Mouse (Mus musculus): ENCODE results near the gene 1700067P10Rik. TPM values are rescaled to one million over a fixed set of nuclear protein-coding genes. Genes with fewer than 3 reads are reported as not detected.
A peak's percentile ranks its signal among the peaks of the same experiment; 100 is the strongest.

Gene 1700067P10Rik
- not detected in 2 replicates for polyA plus RNA-seq (2015; fragmentation: Nextera tagmentation; extraction: Ambion mirVana)

DNA sequence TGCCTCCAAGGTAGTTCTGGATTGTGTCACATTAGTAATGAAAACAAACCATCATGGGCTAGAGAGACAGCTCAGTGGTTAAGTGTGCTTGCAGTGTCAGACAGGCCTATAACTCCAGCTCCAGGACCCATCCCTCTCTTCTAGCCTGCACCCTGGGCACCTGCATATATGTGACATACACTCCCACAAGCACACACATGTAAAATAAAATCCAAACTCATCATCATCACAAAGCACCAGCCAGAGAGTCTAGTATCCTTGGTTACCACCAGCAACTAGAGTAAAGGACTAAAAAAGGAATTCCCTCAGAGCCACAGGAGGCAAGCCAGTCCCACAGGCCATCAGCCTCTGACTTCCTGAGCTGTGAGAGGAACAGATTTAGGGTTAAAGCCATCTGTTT is at the start of gene 1700067P10Rik:
TSS of gene 1700067P10Rik (plus strand) at position 301 of the 400 bp plus-strand sequence.
- no peak within 1 kb of the TSS for H3K4me2 ChIP-seq
- no peaks in the 10 kb centered on the region for H3K36me3 ChIP-seq
- ATAC-seq (ENCODE audit: low FRiP score, low read depth) = no peak
- H3K27ac ChIP-seq (replicated peaks) = no peak within 1 kb of the TSS
- no peak within 1 kb of the TSS for H3K4me3 ChIP-seq
- H3K9ac ChIP-seq = no peak within 1 kb of the TSS
- H3K27me3 ChIP-seq = peaks cover 6% of the 10 kb centered on the region
- no peaks in the 10 kb centered on the region; the same call in 1 of the 2 replicates for H3K4me1 ChIP-seq (replicated peaks)
- H3K9me3 ChIP-seq = no peaks in the 10 kb centered on the region

DNA sequence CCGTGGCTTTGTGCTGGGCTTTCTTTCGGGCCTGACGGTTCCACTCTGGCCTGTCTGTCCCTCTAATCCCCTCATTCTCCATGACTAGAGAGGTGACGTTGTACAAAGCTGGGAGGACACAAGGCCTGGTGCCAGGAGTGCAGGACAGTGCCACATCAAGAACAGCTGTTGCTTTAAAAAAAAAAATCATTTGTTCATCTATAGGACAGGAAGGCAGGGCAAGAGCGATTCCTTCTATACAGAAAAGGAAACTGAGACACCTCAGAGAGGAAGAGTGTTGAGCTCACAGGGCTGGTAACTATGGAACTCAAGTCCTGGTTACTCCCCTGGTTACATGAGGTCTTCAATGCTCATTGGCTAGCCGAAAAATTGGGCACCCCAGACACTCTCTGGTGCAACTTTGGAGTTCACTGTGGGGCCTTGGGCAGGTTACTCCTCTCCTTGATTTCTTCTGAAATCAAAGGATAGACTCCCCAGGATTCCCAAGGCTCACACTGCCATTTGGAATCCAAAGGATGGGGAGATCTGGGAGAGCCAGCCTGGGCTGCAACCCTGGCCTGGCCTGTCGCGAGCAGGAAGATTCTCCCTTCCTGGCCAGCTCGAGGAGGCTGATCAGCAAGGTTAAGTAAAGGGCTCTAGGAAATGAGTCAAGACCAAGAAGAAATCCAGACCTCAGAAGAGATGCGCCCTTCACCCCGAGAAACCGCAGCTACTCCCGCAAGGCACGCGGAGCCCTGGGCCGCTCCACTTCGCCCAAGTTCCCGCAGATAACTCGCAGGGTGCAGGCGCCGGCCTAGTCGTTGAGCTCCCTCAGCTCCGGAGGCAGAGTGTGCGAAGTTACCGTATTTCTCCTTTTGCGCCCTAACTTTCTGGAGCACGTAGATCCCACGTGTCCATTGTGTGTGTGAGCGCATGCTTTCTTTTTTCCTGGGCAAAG is 47.5 kb upstream of the 1700067P10Rik start:
- WGBS = 9% methylated on average over 29 of the region's 29 CpGs
- peak; percentile 81 for ATAC-seq (ENCODE audit: low FRiP score, low read depth)
- peaks cover 19% of the 10 kb centered on the region for H3K4me1 ChIP-seq (replicated peaks)

DNA sequence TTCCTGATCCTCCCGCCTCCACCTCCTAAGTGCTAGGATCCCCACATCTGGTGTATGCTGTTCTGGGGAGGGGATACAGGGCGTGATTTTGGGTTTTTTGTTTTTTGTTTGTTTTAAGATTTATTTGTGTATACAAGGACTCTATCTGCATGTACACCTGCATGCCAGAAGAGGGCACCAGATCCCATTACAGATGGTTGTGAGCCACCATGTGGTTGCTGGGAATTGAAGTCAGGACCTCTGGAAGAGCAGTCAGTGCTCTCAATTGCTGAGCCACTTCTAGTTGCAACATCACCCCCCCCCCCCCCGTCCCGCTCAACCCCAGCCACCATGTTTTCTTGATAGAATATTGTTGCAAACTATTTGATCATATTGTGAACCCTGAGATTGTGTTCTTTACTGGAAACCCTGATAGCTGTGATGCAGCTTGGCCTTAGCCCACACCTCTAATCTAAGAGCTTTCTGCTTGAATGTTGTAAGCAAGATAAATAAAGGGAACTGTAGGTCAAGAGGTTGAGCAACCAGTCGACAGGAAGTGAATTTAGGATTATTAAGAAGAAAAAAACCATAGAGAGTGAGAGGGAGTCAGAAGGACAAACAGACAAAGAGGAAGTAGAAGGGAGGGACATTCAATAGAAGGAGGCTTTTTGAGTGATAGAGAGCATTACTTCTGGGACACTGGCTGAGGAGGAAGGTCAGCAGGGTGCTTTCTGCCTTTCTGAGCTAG is 45.8 kb upstream of the 1700067P10Rik start:
- H3K9ac ChIP-seq = no peak overlapping the region
- peaks cover 13% of the 10 kb centered on the region for H3K27me3 ChIP-seq
- H3K9me3 ChIP-seq = no peaks in the 10 kb centered on the region
- 79% methylated on average over 5 of the region's 5 CpGs for WGBS
- H3K36me3 ChIP-seq = no peaks in the 10 kb centered on the region
- H3K4me1 ChIP-seq (replicated peaks) = peaks cover 19% of the 10 kb centered on the region
- H3K27ac ChIP-seq (replicated peaks) = no peak overlapping the region
- H3K4me3 ChIP-seq = no peak overlapping the region
- H3K4me2 ChIP-seq = no peak overlapping the region
- ATAC-seq (ENCODE audit: low FRiP score, low read depth) = no peak

More for the DNA sequence above, 47.5 kb upstream of the 1700067P10Rik start:
- Histone ChIP-seq H3K27ac (replicated peaks) (peak overlapping the region; percentile 34), H3K36me3 (no peaks in the 10 kb centered on the region), H3K4me2 (peak overlapping the region; percentile 45), H3K4me3 (peak overlapping the region; percentile 12; the same call in 1 of the 2 replicates), H3K9ac (no peak overlapping the region), H3K27me3 (peaks cover 20% of the 10 kb centered on the region), H3K9me3 (no peaks in the 10 kb centered on the region)

DNA sequence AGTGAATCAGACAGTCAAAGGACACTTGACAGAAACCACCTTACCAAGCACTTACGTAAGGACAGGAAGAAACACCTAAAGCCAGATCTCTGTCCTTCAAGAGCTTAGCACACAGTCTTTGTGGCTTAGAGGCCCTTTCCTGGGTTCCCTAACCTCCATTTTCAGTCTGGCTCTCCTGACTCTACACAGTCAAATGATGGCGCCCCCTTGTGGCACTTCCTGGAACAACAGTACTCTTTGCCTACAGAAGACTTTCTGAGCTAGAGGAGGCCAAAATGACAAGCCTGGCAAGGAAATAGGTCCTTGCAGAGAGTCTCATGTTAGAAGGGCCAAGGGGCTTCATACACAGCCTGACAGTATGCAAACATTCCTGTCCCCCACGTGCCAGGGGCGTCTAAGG is 43.5 kb upstream of the 1700067P10Rik start:
- Histone ChIP-seq H3K4me2 (no peak overlapping the region), H3K27me3 (peaks cover 5% of the 10 kb centered on the region; the same call in 1 of the 2 replicates), H3K9ac (no peak overlapping the region), H3K4me3 (no peak overlapping the region), H3K36me3 (no peaks in the 10 kb centered on the region), H3K9me3 (no peaks in the 10 kb centered on the region), H3K4me1 (replicated peaks) (peaks cover 12% of the 10 kb centered on the region), H3K27ac (replicated peaks) (no peak overlapping the region)
- ATAC-seq (ENCODE audit: low FRiP score, low read depth) = no peak
- 38% methylated on average over 4 of the region's 4 CpGs for WGBS

DNA sequence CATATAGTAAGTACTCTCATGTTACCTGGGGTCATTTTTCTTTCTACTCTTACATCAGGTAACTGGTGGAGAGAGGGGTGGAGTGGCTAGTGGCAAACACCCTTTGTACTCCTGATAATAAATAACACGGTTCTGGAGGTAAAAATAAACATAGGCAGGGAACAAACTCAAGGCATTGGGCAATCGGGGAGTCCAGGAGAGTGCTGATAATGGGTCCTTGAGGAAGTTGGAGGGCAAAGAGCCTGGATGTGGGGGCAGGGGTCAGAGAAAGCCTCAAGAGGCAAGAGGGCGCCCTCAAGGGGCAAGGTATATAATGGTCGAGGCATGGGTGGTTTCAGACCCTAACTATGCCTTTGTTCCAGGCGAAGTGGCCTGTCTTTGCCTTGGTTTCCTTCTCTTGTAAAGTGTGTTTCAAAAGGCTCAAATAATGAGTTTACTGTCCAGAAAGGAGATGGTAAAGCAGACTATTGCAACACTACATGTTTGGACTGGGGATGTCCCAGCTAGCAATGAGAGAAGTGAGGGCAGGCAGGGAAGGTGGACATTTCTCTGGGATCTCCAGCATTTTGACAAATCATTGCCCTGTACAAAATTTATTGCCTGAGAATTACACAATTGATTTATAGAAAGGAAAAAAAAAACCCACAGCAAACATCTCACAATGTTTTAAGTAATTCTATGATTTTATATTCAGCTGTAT is 37.3 kb upstream of the 1700067P10Rik start:
- Histone ChIP-seq H3K27ac (replicated peaks) (no peak overlapping the region), H3K9ac (no peak overlapping the region), H3K9me3 (no peaks in the 10 kb centered on the region), H3K36me3 (no peaks in the 10 kb centered on the region), H3K27me3 (0 out of 2 replicates have a peak, but pooled peaks cover 11% of the 10 kb centered on the region), H3K4me3 (no peak overlapping the region), H3K4me1 (replicated peaks) (peaks cover 8% of the 10 kb centered on the region), H3K4me2 (no peak overlapping the region)
- no peak for ATAC-seq (ENCODE audit: low FRiP score, low read depth)
- WGBS = 79% methylated on average over 5 of the region's 5 CpGs

DNA sequence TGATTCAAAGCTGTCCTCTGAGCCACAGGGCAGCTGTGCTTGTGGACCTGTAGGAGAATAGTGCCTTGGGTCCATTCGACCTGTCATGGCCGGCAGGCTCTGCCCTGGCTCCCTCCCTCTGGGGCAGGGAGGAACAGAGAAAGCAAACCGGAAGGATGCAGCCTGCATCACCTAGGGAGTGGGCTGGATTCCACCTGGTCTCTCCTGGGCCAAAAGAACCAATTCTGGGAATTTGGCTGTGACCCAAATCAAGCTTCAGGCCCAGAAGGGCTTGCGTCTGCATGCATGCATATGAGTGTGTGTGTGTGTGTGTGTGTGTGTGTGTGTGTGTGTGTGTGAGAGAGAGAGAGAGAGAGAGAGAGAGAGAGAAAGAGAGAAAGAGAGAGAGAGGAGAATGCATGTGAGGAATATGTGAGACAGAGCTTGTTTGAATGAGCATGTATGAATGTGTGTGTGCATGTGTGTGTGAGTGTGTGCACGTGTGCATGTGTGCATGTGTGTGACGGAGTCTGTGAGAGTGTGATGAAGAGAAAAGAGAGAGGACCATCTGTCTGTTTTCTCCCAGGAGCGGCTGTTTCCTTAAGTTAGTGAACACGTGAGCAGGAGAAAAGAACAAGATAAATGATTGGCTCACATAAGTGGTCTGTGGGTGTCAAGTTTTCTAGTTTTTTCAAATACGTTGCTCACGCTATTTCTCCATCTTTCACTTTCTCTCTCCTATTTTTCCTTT is 36.6 kb upstream of the 1700067P10Rik start:
- no peak for ATAC-seq (ENCODE audit: low FRiP score, low read depth)
- 73% methylated on average over 10 of the region's 10 CpGs for WGBS
- Histone ChIP-seq H3K4me1 (replicated peaks) (peaks cover 15% of the 10 kb centered on the region), H3K27me3 (0 out of 2 replicates have a peak, but pooled peaks cover 11% of the 10 kb centered on the region), H3K4me3 (no peak overlapping the region), H3K36me3 (no peaks in the 10 kb centered on the region), H3K27ac (replicated peaks) (no peak overlapping the region), H3K4me2 (no peak overlapping the region), H3K9me3 (no peaks in the 10 kb centered on the region), H3K9ac (no peak overlapping the region)

DNA sequence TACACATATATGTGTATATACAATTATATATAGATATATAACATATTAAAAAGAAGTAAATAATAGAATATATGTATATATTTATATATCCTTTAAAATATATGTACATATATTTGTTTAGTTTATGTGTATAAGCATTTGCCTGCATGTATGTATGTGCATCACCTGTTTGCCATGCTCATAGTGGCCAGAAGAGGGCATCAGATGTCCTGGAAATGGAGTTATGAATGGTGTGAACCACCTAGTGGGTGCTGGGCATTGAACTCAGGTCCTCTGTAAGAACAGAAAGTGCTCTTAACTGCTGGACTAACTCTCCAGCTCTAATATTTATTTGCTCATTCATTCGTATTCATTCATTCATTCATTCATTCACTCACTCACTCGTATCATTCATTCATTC is 35.5 kb upstream of the 1700067P10Rik start:
- Histone ChIP-seq H3K4me3 (no peak overlapping the region), H3K27ac (replicated peaks) (no peak overlapping the region), H3K9ac (no peak overlapping the region), H3K9me3 (no peaks in the 10 kb centered on the region), H3K27me3 (0 out of 2 replicates have a peak, but pooled peaks cover 11% of the 10 kb centered on the region), H3K4me2 (no peak overlapping the region), H3K36me3 (no peaks in the 10 kb centered on the region), H3K4me1 (replicated peaks) (peaks cover 23% of the 10 kb centered on the region)
- no peak for ATAC-seq (ENCODE audit: low FRiP score, low read depth)
- 86% methylated on average over 2 of the region's 2 CpGs for WGBS

DNA sequence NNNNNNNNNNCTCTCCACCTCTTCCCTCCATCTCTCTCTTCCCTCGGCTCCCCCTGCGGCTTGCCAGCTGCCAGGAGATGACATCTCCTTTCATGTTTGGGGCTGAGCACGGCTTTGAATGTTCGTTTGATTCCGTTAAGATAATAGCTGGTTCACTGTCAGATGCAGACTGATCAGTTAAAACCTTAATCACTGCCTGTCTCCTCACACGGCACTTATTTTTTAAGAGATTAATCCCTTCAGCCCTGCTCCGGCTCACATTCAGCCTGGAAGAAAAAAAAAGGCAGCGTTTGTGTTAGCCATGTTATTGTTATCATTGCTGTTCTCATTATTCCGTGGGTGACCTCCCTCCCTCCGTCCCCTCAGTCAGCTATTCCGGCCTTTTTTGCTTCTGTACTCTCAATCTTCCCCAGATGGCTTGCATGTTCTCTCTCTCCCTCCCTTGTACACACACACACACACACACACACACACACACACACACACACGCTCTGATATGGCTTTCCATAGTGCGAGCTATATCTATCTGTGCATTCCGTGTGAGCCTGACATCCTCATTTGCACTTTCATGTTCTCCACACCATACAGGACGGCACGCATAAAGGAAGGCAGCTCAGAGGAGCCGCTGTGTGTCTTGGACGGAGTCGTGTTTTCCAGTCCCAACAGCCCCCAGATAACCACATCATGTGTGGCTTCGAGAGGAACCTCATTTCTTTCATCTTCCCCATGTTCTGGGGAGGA is 33.9 kb upstream of the 1700067P10Rik start:
- Histone ChIP-seq H3K9ac (no peak overlapping the region), H3K4me1 (replicated peaks) (peaks cover 23% of the 10 kb centered on the region), H3K4me3 (no peak overlapping the region), H3K27ac (replicated peaks) (no peak overlapping the region), H3K9me3 (no peaks in the 10 kb centered on the region), H3K4me2 (peak overlapping the region; percentile 12), H3K27me3 (peaks cover 10% of the 10 kb centered on the region; the same call in 1 of the 2 replicates), H3K36me3 (no peaks in the 10 kb centered on the region)
- ATAC-seq (ENCODE audit: low FRiP score, low read depth) = no peak; the same call in 1 of the 2 replicates
- WGBS = 32% methylated on average over 20 of the region's 20 CpGs

DNA sequence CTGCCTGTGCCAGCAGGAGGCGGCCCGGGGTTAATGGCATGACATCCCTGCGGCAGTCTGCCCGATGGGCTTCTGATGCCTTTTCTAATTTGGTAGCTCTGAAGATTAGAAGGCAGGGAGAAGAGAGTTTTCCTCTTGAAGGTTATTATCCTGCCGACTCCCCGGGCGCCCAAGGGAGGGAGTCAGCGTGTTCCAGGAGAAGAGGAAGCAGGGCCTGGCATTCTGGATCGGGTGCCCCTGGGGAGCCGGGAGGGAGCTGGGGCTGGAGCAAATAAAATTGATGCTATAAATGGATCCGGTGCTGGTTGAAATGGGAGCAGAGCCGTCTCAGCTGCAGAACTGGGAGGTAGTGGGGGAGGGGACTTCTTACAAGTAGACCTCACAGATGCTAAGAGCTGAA is 31.7 kb upstream of the 1700067P10Rik start:
- Histone ChIP-seq H3K4me1 (replicated peaks) (peaks cover 23% of the 10 kb centered on the region), H3K36me3 (no peaks in the 10 kb centered on the region), H3K27ac (replicated peaks) (peak overlapping the region; percentile 26; the same call in 1 of the 2 replicates), H3K4me2 (0 out of 2 replicates have a peak overlapping the region, but pooled peaks have one; percentile 0), H3K9ac (no peak overlapping the region), H3K4me3 (no peak overlapping the region), H3K9me3 (no peaks in the 10 kb centered on the region), H3K27me3 (peaks cover 10% of the 10 kb centered on the region; the same call in 1 of the 2 replicates)
- WGBS = 1% methylated on average over 12 of the region's 12 CpGs
- 0 out of 2 replicates have a peak, but pooled peaks have one; percentile 28 for ATAC-seq (ENCODE audit: low FRiP score, low read depth)

DNA sequence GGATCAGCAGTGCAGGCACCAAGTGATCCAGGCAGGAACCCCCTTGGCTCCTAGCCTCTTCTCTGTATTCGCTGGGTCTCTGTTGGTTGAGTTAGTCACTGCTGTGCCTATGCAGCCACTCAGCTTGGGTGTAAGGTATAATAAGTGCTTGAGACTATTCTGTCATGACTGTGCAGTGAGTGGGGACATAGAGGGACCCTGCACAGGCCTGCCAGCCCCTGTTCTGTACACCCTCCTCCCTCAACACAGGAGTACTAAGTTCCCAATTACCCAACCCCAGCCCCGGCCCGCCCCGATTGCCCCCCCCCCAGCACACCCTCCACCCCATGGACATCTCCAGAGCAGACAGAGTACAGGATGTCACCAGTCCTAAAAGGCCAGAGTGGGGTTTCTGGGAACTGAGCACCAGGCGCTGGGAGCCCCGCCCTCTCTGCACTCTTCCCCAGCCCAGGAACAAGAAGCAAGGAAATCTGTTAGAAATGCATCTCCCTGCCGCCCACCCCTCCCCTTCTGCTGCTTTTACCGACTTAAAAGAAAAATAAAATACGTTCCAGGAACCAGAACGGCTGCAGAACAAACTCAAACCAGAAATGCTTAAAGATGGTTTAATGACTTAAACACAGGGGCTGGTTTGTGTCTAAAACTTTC is 24.8 kb upstream of the 1700067P10Rik start:
- Histone ChIP-seq H3K4me3 (no peak overlapping the region), H3K4me2 (no peak overlapping the region), H3K9ac (no peak overlapping the region), H3K36me3 (no peaks in the 10 kb centered on the region), H3K27ac (replicated peaks) (no peak overlapping the region), H3K27me3 (0 out of 2 replicates have a peak, but pooled peaks cover under 1% of the 10 kb centered on the region), H3K4me1 (replicated peaks) (peaks cover 13% of the 10 kb centered on the region; the same call in 1 of the 2 replicates), H3K9me3 (no peaks in the 10 kb centered on the region)
- ATAC-seq (ENCODE audit: low FRiP score, low read depth) = no peak; the same call in 1 of the 2 replicates
- WGBS = 53% methylated on average over 10 of the region's 10 CpGs

Measured in hindbrain, embryonic 15.5 days (tissue).